Mouse (Mus musculus) hindbrain, postnatal 0 days (tissue): ENCODE measurements around the gene Ncapd2. TPM values are rescaled to one million over a fixed set of nuclear protein-coding genes. Genes with fewer than 3 reads are reported as not detected.

ENCODE experiments used
- ATAC-seq: fragments of 200-750 bp; cut with Nextera tagmentation; 2 replicates; pipeline ENCODE4 v1.8.0; 2017; ENCODE audit warnings: mild to moderate bottlenecking, moderate TSS enrichment, moderate library complexity
- DNase-seq: peaks from one replicate; pipeline ENCODE4 v3.0.0-alpha.2; 2015; ENCODE audit warnings: low spot score
- H3K27ac ChIP-seq: fragments of 300-500 bp; sonication (generic); 2 replicates; pipeline ENCODE4 v1.5.1; 2014; ENCODE audit warnings: mild to moderate bottlenecking
- H3K27me3 ChIP-seq: fragments of 300-500 bp; sonication (generic); 2 replicates; pipeline ENCODE4 v1.6.1; 2014; ENCODE audit warnings: low read length, mixed read lengths; ENCODE audit not compliant: insufficient read depth
- H3K36me3 ChIP-seq: fragments of 300-500 bp; sonication (generic); 2 replicates; pipeline ENCODE4 v1.6.1; 2014; ENCODE audit warnings: low read length, mixed read lengths; ENCODE audit not compliant: insufficient read depth
- H3K4me1 ChIP-seq: fragments of 300-500 bp; sonication (generic); 2 replicates; pipeline ENCODE4 v1.6.1; 2014; ENCODE audit warnings: antibody characterized with exemption, low read length, mixed read lengths; ENCODE audit not compliant: insufficient read depth
- H3K4me2 ChIP-seq: fragments of 300-500 bp; sonication (generic); 2 replicates; pipeline ENCODE4 v1.6.1; 2014; ENCODE audit warnings: low read depth, mild to moderate bottlenecking, low read length, moderate library complexity, mixed read lengths
- H3K4me3 ChIP-seq: fragments of 300-500 bp; sonication (generic); 2 replicates; pipeline ENCODE4 v1.5.1; 2014; ENCODE audit warnings: low read length
- H3K9ac ChIP-seq: fragments of 300-500 bp; sonication (generic); replicated peaks from 2 replicates; pipeline ENCODE4 v1.6.1; 2014; ENCODE audit warnings: mild to moderate bottlenecking, low read length, moderate library complexity, mixed read lengths
- H3K9me3 ChIP-seq: fragments of 300-500 bp; sonication (generic); 2 replicates; pipeline ENCODE4 v1.6.1; 2016; ENCODE audit warnings: low read length, mixed read lengths
- CTCF ChIP-seq: IDR thresholded peaks from 2 replicates; pipeline ENCODE4 v1.5.1; 2016; ENCODE audit warnings: antibody characterized with exemption, control low read depth, low read depth
- WGBS: fragments of 180-500 bp; shearing (Covaris S2); extraction: QIAGEN DNeasy Blood & Tissue Kit; methylation state at CpG from one replicate; pipeline ENCODE4 v1.1.7; 2014; 5-methylcytosine and 5-hydroxymethylcytosine counted together
- polyA plus RNA-seq: library from polyadenylated mRNA; unstranded; fragments of >200 nt; fragmentation: Nextera tagmentation; extraction: Ambion mirVana; gene quantifications from 2 replicates; pipeline ENCODE4 v1.2.1, GENCODE M21; 2015
- total RNA-seq: library from RNA; depleted of rRNA; stranded (reverse); fragments of >200 nt; gene quantifications from 2 replicates; pipeline ENCODE4 v1.2.3, GENCODE M21; 2014

The Ncapd2 gene
- total and polyA plus RNA-seq, 2 experiments from 2014 or later, result 30.3 to 47.1 TPM

- peak within 1 kb of the TSS; percentile 72 for H3K9ac ChIP-seq
- H3K4me2 ChIP-seq, result peak within 1 kb of the TSS; percentile 94
- H3K4me3 ChIP-seq, result peak within 1 kb of the TSS; percentile 72
- peaks cover 6% of the 10 kb centered on the region for H3K4me1 ChIP-seq
- H3K27me3 ChIP-seq, result no peaks in the 10 kb centered on the region; the same call in 1 of the 2 replicates
- TF ChIP-seq CTCF, result peak; percentile 22; the same call in 1 of the 2 replicates
- no peaks in the 10 kb centered on the region for H3K9me3 ChIP-seq
- no peaks in the 10 kb centered on the region for H3K36me3 ChIP-seq
- WGBS, result under 1% methylated on average over 48 of the region's 48 CpGs
- peak within 1 kb of the TSS; percentile 88 for H3K27ac ChIP-seq
- ATAC-seq (peak; percentile 98), DNase-seq (peak; percentile 99)
Measured at GRCm38 (mm10) chr6:125215148-125215954, 23.9 kb upstream of the Ncapd2 start, which contains the start of gene Vamp1. Gene Vamp1 (plus strand): TSS chr6:125215551.

- Histone ChIP-seq H3K27me3 (no peaks in the 10 kb centered on the region; the same call in 1 of the 2 replicates), H3K4me3 (no peak overlapping the region), H3K27ac (no peak overlapping the region), H3K4me1 (peaks cover 6% of the 10 kb centered on the region), H3K9ac (no peak overlapping the region), H3K36me3 (no peaks in the 10 kb centered on the region), H3K4me2 (no peak overlapping the region), H3K9me3 (no peaks in the 10 kb centered on the region)
- no peak for ATAC-seq
- no peak for DNase-seq
- TF ChIP-seq CTCF, result no peak
- 79% methylated on average over 6 of the region's 6 CpGs for WGBS
Measured at GRCm38 (mm10) chr6:125213715-125214114, 22.2 kb upstream of the Ncapd2 start.

- H3K9me3 ChIP-seq, result no peaks in the 10 kb centered on the region
- no peak overlapping the region for H3K27ac ChIP-seq
- H3K9ac ChIP-seq, result no peak overlapping the region
- WGBS, result 79% methylated on average over 6 of the region's 6 CpGs
- H3K36me3 ChIP-seq, result no peaks in the 10 kb centered on the region
- H3K4me2 ChIP-seq, result no peak overlapping the region
- H3K4me1 ChIP-seq, result peaks cover 6% of the 10 kb centered on the region
- DNase-seq, result no peak
- TF ChIP-seq CTCF, result no peak
- no peaks in the 10 kb centered on the region; the same call in 1 of the 2 replicates for H3K27me3 ChIP-seq
- no peak overlapping the region for H3K4me3 ChIP-seq
- ATAC-seq, result no peak
Measured at GRCm38 (mm10) chr6:125213129-125213528, 21.6 kb upstream of the Ncapd2 start.

GRCm38 (mm10) chr6:125212621-125213020, 21.1 kb upstream of the Ncapd2 start:
- no peak for ATAC-seq
- Histone ChIP-seq H3K4me2 (no peak overlapping the region), H3K4me3 (no peak overlapping the region), H3K9ac (no peak overlapping the region), H3K27ac (no peak overlapping the region), H3K36me3 (no peaks in the 10 kb centered on the region), H3K27me3 (no peaks in the 10 kb centered on the region; the same call in 1 of the 2 replicates), H3K9me3 (no peaks in the 10 kb centered on the region), H3K4me1 (peaks cover 6% of the 10 kb centered on the region)
- 57% methylated on average over 2 of the region's 2 CpGs for WGBS
- no peak for TF ChIP-seq CTCF
- no peak for DNase-seq

- Histone ChIP-seq H3K9ac (no peak overlapping the region), H3K27ac (no peak overlapping the region), H3K27me3 (no peaks in the 10 kb centered on the region; the same call in 1 of the 2 replicates), H3K4me2 (no peak overlapping the region), H3K9me3 (no peaks in the 10 kb centered on the region), H3K36me3 (no peaks in the 10 kb centered on the region), H3K4me1 (no peaks in the 10 kb centered on the region), H3K4me3 (no peak overlapping the region)
- DNase-seq, result no peak
- WGBS, result 94% methylated on average over 1 of the region's 1 CpGs
- peak; percentile 6; the same call in 1 of the 2 replicates for TF ChIP-seq CTCF
- no peak for ATAC-seq
Measured at GRCm38 (mm10) chr6:125210436-125210835, 18.9 kb upstream of the Ncapd2 start.

GRCm38 (mm10) chr6:125197166-125197565, 5.7 kb upstream of the Ncapd2 start:
- no peak overlapping the region for H3K4me2 ChIP-seq
- no peaks in the 10 kb centered on the region for H3K27me3 ChIP-seq
- H3K36me3 ChIP-seq, result peaks cover 16% of the 10 kb centered on the region
- no peaks in the 10 kb centered on the region for H3K9me3 ChIP-seq
- no peak for ATAC-seq
- no peak overlapping the region for H3K9ac ChIP-seq
- H3K4me1 ChIP-seq, result peaks cover 5% of the 10 kb centered on the region
- TF ChIP-seq CTCF, result no peak
- no peak for DNase-seq
- 83% methylated on average over 5 of the region's 5 CpGs for WGBS
- no peak overlapping the region for H3K4me3 ChIP-seq
- H3K27ac ChIP-seq, result no peak overlapping the region

GRCm38 (mm10) chr6:125196301-125196700, 4.8 kb upstream of the Ncapd2 start:
- TF ChIP-seq CTCF, result no peak
- Histone ChIP-seq H3K36me3 (peaks cover 16% of the 10 kb centered on the region), H3K4me3 (no peak overlapping the region), H3K4me1 (peaks cover 5% of the 10 kb centered on the region), H3K9me3 (no peaks in the 10 kb centered on the region), H3K9ac (no peak overlapping the region), H3K4me2 (no peak overlapping the region), H3K27ac (no peak overlapping the region), H3K27me3 (no peaks in the 10 kb centered on the region)
- DNase-seq (peak; percentile 6), ATAC-seq (no peak)
- WGBS, result 38% methylated on average over 3 of the region's 3 CpGs
